Mouse (Mus musculus): Measurements from ENCODE around the gene Rbm47. TPM values are rescaled to one million over a fixed set of nuclear protein-coding genes. Genes with fewer than 3 reads are reported as not detected.

Rbm47 gene
- polyA plus RNA-seq, 1 experiment from 2014 or later: 1.1 TPM

GRCm38 (mm10) chr5:66036440-66037054 is 136.4 kb downstream of the Rbm47 start:
- Histone ChIP-seq H3K27me3 (ENCODE audit: low read depth, poor library complexity, severe bottlenecking) (no peaks in the 10 kb centered on the region), H3K9me3 (replicated peaks) (no peaks in the 10 kb centered on the region), H3K36me3 (no peaks in the 10 kb centered on the region), H3K4me1 (no peaks in the 10 kb centered on the region), H3K27ac (no peak overlapping the region), H3K4me3 (no peak overlapping the region)
- no peak for DNase-seq (ENCODE audit: low spot score)
- 56% methylated on average over 7 of the region's 7 CpGs for WGBS

GRCm38 (mm10) chr5:66034375-66035195 is 138.3 kb downstream of the Rbm47 start:
- Histone ChIP-seq H3K27ac (no peak overlapping the region), H3K36me3 (no peaks in the 10 kb centered on the region), H3K4me1 (no peaks in the 10 kb centered on the region), H3K27me3 (ENCODE audit: low read depth, poor library complexity, severe bottlenecking) (no peaks in the 10 kb centered on the region), H3K4me3 (no peak overlapping the region), H3K9me3 (replicated peaks) (no peaks in the 10 kb centered on the region)
- DNase-seq (ENCODE audit: low spot score): no peak
- WGBS: 67% methylated on average over 14 of the region's 14 CpGs

GRCm38 (mm10) chr5:66032826-66033225 is 140.1 kb downstream of the Rbm47 start:
- DNase-seq (ENCODE audit: low spot score): no peak
- H3K27me3 ChIP-seq (ENCODE audit: low read depth, poor library complexity, severe bottlenecking): no peaks in the 10 kb centered on the region
- no peaks in the 10 kb centered on the region for H3K4me1 ChIP-seq
- 92% methylated on average over 1 of the region's 1 CpGs for WGBS
- H3K36me3 ChIP-seq: no peaks in the 10 kb centered on the region
- H3K9me3 ChIP-seq (replicated peaks): no peaks in the 10 kb centered on the region
- no peak overlapping the region for H3K4me3 ChIP-seq
- no peak overlapping the region for H3K27ac ChIP-seq

GRCm38 (mm10) chr5:66031699-66032098 is 141.2 kb downstream of the Rbm47 start:
- H3K27ac ChIP-seq: no peak overlapping the region
- no peaks in the 10 kb centered on the region for H3K4me1 ChIP-seq
- no peak for DNase-seq (ENCODE audit: low spot score)
- H3K4me3 ChIP-seq: no peak overlapping the region
- no peaks in the 10 kb centered on the region for H3K27me3 ChIP-seq (ENCODE audit: low read depth, poor library complexity, severe bottlenecking)
- WGBS: 84% methylated on average over 5 of the region's 5 CpGs
- peaks cover 4% of the 10 kb centered on the region for H3K36me3 ChIP-seq
- no peaks in the 10 kb centered on the region; the same call in 1 of the 2 replicates for H3K9me3 ChIP-seq (replicated peaks)

GRCm38 (mm10) chr5:66028232-66028631 is 144.7 kb downstream of the Rbm47 start:
- no peak overlapping the region for H3K4me3 ChIP-seq
- WGBS: 94% methylated on average over 5 of the region's 5 CpGs
- H3K27me3 ChIP-seq (ENCODE audit: low read depth, poor library complexity, severe bottlenecking): no peaks in the 10 kb centered on the region
- DNase-seq (ENCODE audit: low spot score): no peak
- H3K4me1 ChIP-seq: no peaks in the 10 kb centered on the region
- H3K27ac ChIP-seq: no peak overlapping the region
- H3K9me3 ChIP-seq (replicated peaks): no peaks in the 10 kb centered on the region; the same call in 1 of the 2 replicates
- peaks cover 12% of the 10 kb centered on the region for H3K36me3 ChIP-seq

GRCm38 (mm10) chr5:66027206-66027605 is 145.7 kb downstream of the Rbm47 start:
- 94% methylated on average over 8 of the region's 8 CpGs for WGBS
- Histone ChIP-seq H3K9me3 (replicated peaks) (no peaks in the 10 kb centered on the region; the same call in 1 of the 2 replicates), H3K27me3 (ENCODE audit: low read depth, poor library complexity, severe bottlenecking) (no peaks in the 10 kb centered on the region)

GRCm38 (mm10) chr5:66026796-66027195 is 146.1 kb downstream of the Rbm47 start:
- no peaks in the 10 kb centered on the region for H3K4me1 ChIP-seq
- peaks cover 12% of the 10 kb centered on the region for H3K36me3 ChIP-seq
- no peak overlapping the region for H3K4me3 ChIP-seq
- DNase-seq (ENCODE audit: low spot score): no peak
- no peak overlapping the region for H3K27ac ChIP-seq
- WGBS: 96% methylated on average over 31 of the region's 31 CpGs
- H3K27me3 ChIP-seq (ENCODE audit: low read depth, poor library complexity, severe bottlenecking): no peaks in the 10 kb centered on the region
- no peaks in the 10 kb centered on the region; the same call in 1 of the 2 replicates for H3K9me3 ChIP-seq (replicated peaks)

More at GRCm38 (mm10) chr5:66027206-66027605, 145.7 kb downstream of the Rbm47 start:
- Histone ChIP-seq H3K27ac (no peak overlapping the region), H3K36me3 (peaks cover 12% of the 10 kb centered on the region), H3K4me1 (no peaks in the 10 kb centered on the region), H3K4me3 (no peak overlapping the region)
- DNase-seq (ENCODE audit: low spot score): no peak

- Histone ChIP-seq H3K36me3 (no peaks in the 10 kb centered on the region), H3K4me3 (no peak overlapping the region), H3K9me3 (replicated peaks) (no peaks in the 10 kb centered on the region), H3K27me3 (ENCODE audit: low read depth, poor library complexity, severe bottlenecking) (no peaks in the 10 kb centered on the region), H3K4me1 (no peaks in the 10 kb centered on the region), H3K27ac (no peak overlapping the region)
- 93% methylated on average over 2 of the region's 2 CpGs for WGBS
- DNase-seq (ENCODE audit: low spot score): no peak
Observed at GRCm38 (mm10) chr5:66015449-66015961, 157.4 kb downstream of the Rbm47 start.

GRCm38 (mm10) chr5:66014437-66014836 is 158.5 kb downstream of the Rbm47 start:
- Histone ChIP-seq H3K4me1 (no peaks in the 10 kb centered on the region), H3K4me3 (no peak overlapping the region), H3K9me3 (replicated peaks) (no peaks in the 10 kb centered on the region), H3K27ac (no peak overlapping the region), H3K36me3 (no peaks in the 10 kb centered on the region), H3K27me3 (ENCODE audit: low read depth, poor library complexity, severe bottlenecking) (no peaks in the 10 kb centered on the region)
- DNase-seq (ENCODE audit: low spot score): no peak
- WGBS: 90% methylated on average over 2 of the region's 2 CpGs

- Histone ChIP-seq H3K36me3 (no peaks in the 10 kb centered on the region), H3K9me3 (replicated peaks) (no peaks in the 10 kb centered on the region), H3K27ac (no peak overlapping the region), H3K4me1 (no peaks in the 10 kb centered on the region), H3K27me3 (ENCODE audit: low read depth, poor library complexity, severe bottlenecking) (no peaks in the 10 kb centered on the region), H3K4me3 (no peak overlapping the region)
- DNase-seq (ENCODE audit: low spot score): no peak
- WGBS: 85% methylated on average over 3 of the region's 3 CpGs
Observed at GRCm38 (mm10) chr5:66013999-66014398, 158.9 kb downstream of the Rbm47 start.

GRCm38 (mm10) chr5:66008245-66008967 is 164.5 kb downstream of the Rbm47 start:
- WGBS: 89% methylated on average over 15 of the region's 15 CpGs
- H3K36me3 ChIP-seq: no peaks in the 10 kb centered on the region
- no peak overlapping the region for H3K4me3 ChIP-seq
- H3K27ac ChIP-seq: no peak overlapping the region
- H3K27me3 ChIP-seq (ENCODE audit: low read depth, poor library complexity, severe bottlenecking): no peaks in the 10 kb centered on the region
- H3K9me3 ChIP-seq (replicated peaks): no peaks in the 10 kb centered on the region
- no peak for DNase-seq (ENCODE audit: low spot score)
- peaks cover 6% of the 10 kb centered on the region; the same call in 1 of the 2 replicates for H3K4me1 ChIP-seq

- Histone ChIP-seq H3K36me3 (no peaks in the 10 kb centered on the region), H3K27ac (no peak overlapping the region), H3K9me3 (replicated peaks) (no peaks in the 10 kb centered on the region), H3K27me3 (ENCODE audit: low read depth, poor library complexity, severe bottlenecking) (no peaks in the 10 kb centered on the region), H3K4me3 (no peak overlapping the region), H3K4me1 (peaks cover 17% of the 10 kb centered on the region)
- DNase-seq (ENCODE audit: low spot score): no peak
- 53% methylated on average over 16 of the region's 16 CpGs for WGBS
Observed at GRCm38 (mm10) chr5:66005041-66005678, 167.8 kb downstream of the Rbm47 start.

Measured in limb, embryonic 10.5 days (tissue).